Mouse (Mus musculus) midbrain, embryonic 13.5 days (tissue): ENCODE measurements at regions not wholly inside any gene's neighbourhood (a gene's known extent, or its start where the extent isn't known, plus 50 kb on each side); places are given as distances from the start of the nearest gene placed in this dataset.

Experiments
- ATAC-seq: fragments of 200-750 bp; cut with Nextera tagmentation; 2 replicates; pipeline ENCODE4 v1.8.0; 2017; ENCODE audit warnings: mild to moderate bottlenecking, moderate TSS enrichment, moderate library complexity
- H3K27ac ChIP-seq: fragments of 300-500 bp; sonication (generic); 2 replicates; pipeline ENCODE4 v1.5.1; 2015; ENCODE audit warnings: inconsistent platforms, mild to moderate bottlenecking, moderate library complexity
- H3K27me3 ChIP-seq: fragments of 300-500 bp; sonication (generic); 2 replicates; pipeline ENCODE4 v1.6.1; 2015; ENCODE audit warnings: mild to moderate bottlenecking, inconsistent platforms
- H3K36me3 ChIP-seq: fragments of 300-500 bp; sonication (generic); 2 replicates; pipeline ENCODE4 v1.6.1; 2015; ENCODE audit warnings: mild to moderate bottlenecking, inconsistent platforms
- H3K4me1 ChIP-seq: fragments of 300-500 bp; sonication (generic); replicated peaks from 2 replicates; pipeline ENCODE4 v1.6.1; 2015; ENCODE audit warnings: inconsistent platforms
- H3K4me2 ChIP-seq: fragments of 300-500 bp; sonication (generic); replicated peaks from 2 replicates; pipeline ENCODE4 v1.6.1; 2015; ENCODE audit warnings: moderate library complexity, mild to moderate bottlenecking, inconsistent platforms
- H3K4me3 ChIP-seq: fragments of 300-500 bp; sonication (generic); replicated peaks from 2 replicates; pipeline ENCODE4 v1.5.1; 2015; ENCODE audit warnings: mild to moderate bottlenecking, inconsistent platforms
- H3K9ac ChIP-seq: fragments of 300-500 bp; sonication (generic); replicated peaks from 2 replicates; pipeline ENCODE4 v1.6.1; 2015; ENCODE audit warnings: mild to moderate bottlenecking, inconsistent platforms
- H3K9me3 ChIP-seq: fragments of 300-500 bp; sonication (generic); 2 replicates; pipeline ENCODE4 v1.6.1; 2016; ENCODE audit warnings: mild to moderate bottlenecking, inconsistent platforms
- WGBS: fragments of 180-500 bp; shearing (Covaris S2); methylation state at CpG from one replicate; pipeline ENCODE4 v1.1.7; 2015; 5-methylcytosine and 5-hydroxymethylcytosine counted together

DNA sequence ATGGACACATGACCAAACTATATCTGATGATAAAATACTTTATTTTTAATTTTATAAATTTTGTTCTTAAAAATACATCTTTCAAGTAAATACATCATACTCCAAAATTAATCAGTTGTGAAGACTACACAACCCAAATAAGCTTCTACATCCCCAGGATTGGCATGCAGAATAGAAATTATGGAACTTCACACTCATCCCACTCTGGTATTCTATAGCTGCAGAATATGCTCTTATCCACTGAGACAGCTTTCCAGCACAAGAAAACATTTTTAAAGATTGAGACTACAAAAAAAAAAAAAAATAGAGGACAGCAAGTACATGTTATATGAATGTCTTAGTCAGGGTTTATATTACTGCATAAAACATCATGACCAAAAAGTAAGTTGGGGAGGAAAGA, 94.4 kb downstream of the Gm11232 start:
- Histone ChIP-seq H3K4me3 (no peak overlapping the region), H3K9ac (no peak overlapping the region), H3K27me3 (no peaks in the 10 kb centered on the region), H3K9me3 (no peaks in the 10 kb centered on the region), H3K36me3 (no peaks in the 10 kb centered on the region), H3K4me2 (no peak overlapping the region), H3K4me1 (no peaks in the 10 kb centered on the region), H3K27ac (no peak overlapping the region)
- no peak for ATAC-seq

DNA sequence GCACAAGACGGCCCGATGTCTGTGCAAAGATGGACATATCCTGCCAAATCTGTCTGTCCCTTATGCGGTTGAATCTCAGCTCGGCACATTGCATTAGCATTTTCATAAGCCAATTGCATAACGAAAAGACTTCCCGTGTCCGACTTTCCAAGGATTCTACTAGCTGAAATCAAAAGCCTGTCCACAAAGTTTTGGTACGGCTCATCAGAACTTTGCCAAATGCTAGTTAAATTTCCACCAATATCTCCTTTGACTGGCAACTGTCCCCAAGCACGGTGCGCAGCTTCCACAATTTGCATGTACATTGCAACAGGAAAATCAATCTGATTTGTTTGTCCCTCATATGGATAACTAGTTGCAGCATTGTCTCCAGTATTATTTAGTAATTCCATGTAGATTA, 117.2 kb downstream of the Gm11232 start:
- H3K4me3 ChIP-seq, result no peak overlapping the region
- WGBS, result 94% methylated on average over 10 of the region's 10 CpGs
- no peak overlapping the region for H3K9ac ChIP-seq
- no peaks in the 10 kb centered on the region for H3K36me3 ChIP-seq
- ATAC-seq, result no peak
- H3K9me3 ChIP-seq, result peaks cover 5% of the 10 kb centered on the region; the same call in 1 of the 2 replicates
- no peaks in the 10 kb centered on the region for H3K4me1 ChIP-seq
- no peaks in the 10 kb centered on the region for H3K27me3 ChIP-seq
- no peak overlapping the region for H3K4me2 ChIP-seq
- H3K27ac ChIP-seq, result no peak overlapping the region

DNA sequence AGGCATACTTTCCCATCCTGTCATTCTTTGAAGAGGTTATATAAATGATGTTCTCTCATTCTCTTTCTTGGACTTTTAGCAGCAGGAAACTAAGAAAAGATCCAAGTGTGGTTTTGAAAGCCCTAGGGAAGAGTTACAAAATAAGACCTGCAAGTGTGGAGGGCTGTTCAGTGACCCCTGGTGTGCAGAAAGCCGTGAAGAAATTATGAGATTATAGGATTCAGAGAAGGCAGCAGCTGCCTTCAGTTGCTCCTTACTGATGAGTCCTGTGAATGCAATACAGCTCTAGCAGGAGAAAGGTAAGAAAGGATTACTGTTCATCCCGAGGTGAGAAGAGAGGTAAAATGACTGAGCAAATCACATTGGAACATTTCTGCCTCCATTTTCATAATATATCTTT, 130.7 kb downstream of the Gm11232 start:
- Histone ChIP-seq H3K9me3 (no peaks in the 10 kb centered on the region), H3K4me2 (no peak overlapping the region), H3K36me3 (no peaks in the 10 kb centered on the region), H3K4me3 (no peak overlapping the region), H3K9ac (no peak overlapping the region), H3K4me1 (0 out of 2 replicates have a peak, but pooled peaks cover 2% of the 10 kb centered on the region), H3K27ac (no peak overlapping the region), H3K27me3 (no peaks in the 10 kb centered on the region)
- no peak for ATAC-seq
- 29% methylated on average over 2 of the region's 2 CpGs for WGBS

GRCm38 (mm10) chr4:71626626-71627025, 131.1 kb downstream of the Gm11232 start:
- Histone ChIP-seq H3K27ac (no peak overlapping the region), H3K4me1 (0 out of 2 replicates have a peak, but pooled peaks cover 2% of the 10 kb centered on the region), H3K4me2 (no peak overlapping the region), H3K9me3 (no peaks in the 10 kb centered on the region), H3K9ac (no peak overlapping the region), H3K36me3 (no peaks in the 10 kb centered on the region), H3K4me3 (no peak overlapping the region), H3K27me3 (no peaks in the 10 kb centered on the region)
- 33% methylated on average over 1 of the region's 1 CpGs for WGBS
- ATAC-seq, result no peak

GRCm38 (mm10) chr4:71624771-71625170, 133.0 kb downstream of the Gm11232 start:
- no peak for ATAC-seq
- no peak overlapping the region for H3K9ac ChIP-seq
- 92% methylated on average over 2 of the region's 2 CpGs for WGBS
- no peaks in the 10 kb centered on the region for H3K27me3 ChIP-seq
- H3K27ac ChIP-seq, result no peak overlapping the region
- 0 out of 2 replicates have a peak, but pooled peaks cover 2% of the 10 kb centered on the region for H3K4me1 ChIP-seq
- H3K4me3 ChIP-seq, result no peak overlapping the region
- H3K36me3 ChIP-seq, result no peaks in the 10 kb centered on the region
- no peak overlapping the region for H3K4me2 ChIP-seq
- H3K9me3 ChIP-seq, result no peaks in the 10 kb centered on the region

DNA sequence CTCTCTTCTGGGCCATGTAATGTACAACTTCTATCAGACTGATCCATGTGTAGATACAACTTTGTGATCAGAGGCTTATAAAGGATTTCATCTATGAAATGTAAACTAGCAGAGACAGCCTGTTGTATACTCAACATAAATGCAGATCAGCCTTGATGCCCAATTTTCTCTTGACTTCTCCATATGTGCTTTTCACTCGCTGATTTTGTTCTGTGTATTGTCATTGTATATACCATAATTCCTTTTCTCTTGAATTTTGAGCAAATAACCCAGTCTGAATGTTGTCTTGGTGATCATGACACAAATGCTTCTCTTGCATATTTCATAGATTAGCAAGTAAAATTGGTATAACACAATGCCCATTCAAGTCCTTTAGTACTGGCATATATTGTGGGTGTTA, 144.0 kb downstream of the Gm11232 start:
- no peaks in the 10 kb centered on the region for H3K27me3 ChIP-seq
- 84% methylated on average over 1 of the region's 1 CpGs for WGBS
- H3K4me2 ChIP-seq, result no peak overlapping the region
- H3K9me3 ChIP-seq, result 0 out of 2 replicates have a peak, but pooled peaks cover 3% of the 10 kb centered on the region
- H3K4me3 ChIP-seq, result no peak overlapping the region
- H3K27ac ChIP-seq, result no peak overlapping the region
- H3K4me1 ChIP-seq, result no peaks in the 10 kb centered on the region
- no peak for ATAC-seq
- H3K36me3 ChIP-seq, result no peaks in the 10 kb centered on the region
- H3K9ac ChIP-seq, result no peak overlapping the region

DNA sequence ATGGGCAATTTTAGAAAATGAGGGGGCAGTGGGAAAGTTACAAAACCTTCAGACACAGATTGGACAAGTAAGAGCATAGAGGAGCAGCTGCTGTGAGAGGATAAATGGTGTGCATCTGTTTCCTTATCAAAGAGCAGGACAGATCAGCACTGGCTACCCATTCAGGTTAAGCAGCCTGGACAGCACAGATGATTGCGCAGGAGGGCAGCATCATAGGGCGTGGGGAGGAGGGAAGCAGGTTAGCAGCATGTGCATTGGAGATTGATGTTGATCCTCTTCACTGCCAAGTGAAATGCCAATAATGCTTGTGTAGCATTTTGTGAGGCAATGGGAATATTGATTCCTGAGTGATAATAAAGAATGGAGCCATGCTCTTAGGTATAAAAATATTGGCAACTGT, 171.9 kb downstream of the Gm11232 start:
- no peak overlapping the region for H3K4me3 ChIP-seq
- no peaks in the 10 kb centered on the region for H3K36me3 ChIP-seq
- 0 out of 2 replicates have a peak, but pooled peaks have one; percentile 50 for ATAC-seq
- H3K9ac ChIP-seq, result no peak overlapping the region
- H3K4me1 ChIP-seq, result no peaks in the 10 kb centered on the region
- 79% methylated on average over 2 of the region's 2 CpGs for WGBS
- H3K9me3 ChIP-seq, result no peaks in the 10 kb centered on the region
- no peak overlapping the region for H3K27ac ChIP-seq
- no peak overlapping the region for H3K4me2 ChIP-seq
- H3K27me3 ChIP-seq, result no peaks in the 10 kb centered on the region

DNA sequence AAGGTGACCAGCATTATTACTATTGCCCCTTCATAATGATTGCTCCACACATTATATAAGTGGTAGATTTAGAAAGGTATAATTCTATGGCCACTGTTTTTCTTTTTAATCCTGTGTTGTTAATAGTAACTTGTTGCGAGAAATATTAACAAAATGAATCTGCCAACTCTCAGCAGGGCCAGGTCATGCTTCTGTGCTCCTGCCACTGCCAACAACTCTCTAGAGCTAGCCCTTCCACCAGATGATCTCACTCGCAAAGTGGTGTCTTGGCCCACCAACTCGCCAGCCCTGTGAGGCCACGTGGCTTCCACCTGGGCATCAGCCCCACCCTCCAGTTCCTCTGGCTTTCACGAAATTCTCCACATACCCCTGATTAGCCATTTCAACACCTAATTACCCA, 197.1 kb downstream of the Gm11232 start:
- H3K9ac ChIP-seq, result no peak overlapping the region
- H3K9me3 ChIP-seq, result no peaks in the 10 kb centered on the region
- H3K27ac ChIP-seq, result no peak overlapping the region
- no peak overlapping the region for H3K4me3 ChIP-seq
- no peaks in the 10 kb centered on the region for H3K27me3 ChIP-seq
- no peaks in the 10 kb centered on the region for H3K4me1 ChIP-seq
- no peak for ATAC-seq
- 88% methylated on average over 5 of the region's 5 CpGs for WGBS
- no peaks in the 10 kb centered on the region for H3K36me3 ChIP-seq
- H3K4me2 ChIP-seq, result no peak overlapping the region

DNA sequence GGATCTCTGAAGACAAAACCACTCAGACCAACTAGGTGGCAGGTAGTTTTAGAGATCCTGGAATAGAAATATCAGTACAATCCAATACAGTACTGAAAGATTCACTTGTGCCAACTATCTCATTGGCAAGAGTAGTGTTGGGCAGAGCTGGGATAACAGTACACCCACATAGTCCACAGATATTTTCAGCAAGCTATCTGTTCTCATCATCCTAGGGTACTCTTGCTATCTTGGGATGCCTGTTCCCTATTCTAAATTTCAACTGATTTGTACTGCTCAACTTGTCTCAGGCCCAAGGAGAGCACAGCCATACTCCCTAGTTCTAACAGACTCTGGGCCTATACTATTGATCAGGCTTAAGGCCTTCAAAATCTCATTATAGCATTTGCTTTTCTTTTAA, 218.6 kb downstream of the Gm11232 start:
- H3K4me3 ChIP-seq, result no peak overlapping the region
- no peak overlapping the region for H3K4me2 ChIP-seq
- ATAC-seq, result no peak
- H3K27me3 ChIP-seq, result no peaks in the 10 kb centered on the region
- H3K36me3 ChIP-seq, result no peaks in the 10 kb centered on the region
- H3K4me1 ChIP-seq, result no peaks in the 10 kb centered on the region
- H3K9ac ChIP-seq, result no peak overlapping the region
- H3K9me3 ChIP-seq, result no peaks in the 10 kb centered on the region
- H3K27ac ChIP-seq, result no peak overlapping the region

DNA sequence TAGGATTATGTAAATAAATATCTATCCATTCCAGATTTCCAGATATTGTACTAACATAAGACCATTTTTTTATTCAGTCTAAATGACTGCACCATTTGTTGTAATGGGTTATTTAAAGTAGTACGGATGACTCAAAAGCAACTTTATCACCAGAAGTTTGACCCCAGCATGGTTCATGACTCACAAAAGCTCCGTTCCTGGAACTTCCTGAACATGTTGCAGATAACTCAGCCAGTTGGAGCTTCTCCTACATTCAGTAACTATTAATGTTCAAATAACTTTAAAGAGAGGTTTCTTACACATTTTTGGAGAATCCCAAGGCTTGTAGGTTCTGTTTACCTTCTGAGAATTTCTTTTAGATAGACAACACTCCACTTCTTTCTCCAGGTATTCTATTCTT, 219.8 kb downstream of the Gm11232 start:
- WGBS, result 85% methylated on average over 2 of the region's 2 CpGs
- Histone ChIP-seq H3K4me2 (no peak overlapping the region), H3K27me3 (no peaks in the 10 kb centered on the region), H3K4me3 (no peak overlapping the region), H3K27ac (no peak overlapping the region), H3K36me3 (no peaks in the 10 kb centered on the region), H3K9me3 (no peaks in the 10 kb centered on the region), H3K4me1 (no peaks in the 10 kb centered on the region), H3K9ac (no peak overlapping the region)
- no peak for ATAC-seq

DNA sequence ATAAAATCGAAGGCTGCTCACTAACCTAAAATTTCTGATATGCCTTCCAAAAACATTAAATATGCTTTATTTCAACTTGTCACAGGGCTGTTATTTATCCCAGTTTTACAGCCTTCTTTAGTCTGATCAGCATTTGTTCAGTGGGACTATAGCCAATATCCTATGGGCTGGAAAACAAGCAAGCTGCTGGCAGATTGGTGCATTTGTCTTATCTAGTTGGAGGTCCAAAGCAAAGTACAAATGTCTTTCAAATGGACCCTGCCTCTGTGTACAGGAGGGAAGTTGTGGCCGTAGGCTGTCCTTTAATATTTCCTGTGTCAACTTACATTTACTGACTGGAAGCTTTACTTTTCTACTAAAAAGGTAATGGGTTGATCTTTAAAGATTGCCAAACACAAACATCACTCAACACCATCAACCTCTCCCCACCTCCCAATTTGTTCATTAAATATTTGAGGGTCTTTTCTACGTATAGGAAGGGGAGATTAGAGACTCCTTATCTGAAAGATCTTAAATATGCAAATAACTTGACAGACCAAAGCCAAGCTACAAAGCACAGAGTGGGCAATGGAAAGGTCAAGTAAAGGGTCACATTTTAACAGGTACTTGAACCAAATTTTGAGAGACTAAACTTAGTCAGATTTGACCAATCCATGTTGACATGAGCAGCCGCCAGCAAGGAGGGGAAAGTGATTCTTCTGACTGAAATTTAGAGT, 233.4 kb downstream of the Gm11232 start:
- Histone ChIP-seq H3K36me3 (no peaks in the 10 kb centered on the region), H3K27me3 (0 out of 2 replicates have a peak, but pooled peaks cover 4% of the 10 kb centered on the region), H3K9me3 (no peaks in the 10 kb centered on the region), H3K9ac (no peak overlapping the region), H3K4me3 (no peak overlapping the region), H3K27ac (no peak overlapping the region), H3K4me2 (no peak overlapping the region), H3K4me1 (no peaks in the 10 kb centered on the region)
- 71% methylated on average over 4 of the region's 4 CpGs for whole genome bisulfite sequencing
- no peak for ATAC-seq

- H3K27me3 ChIP-seq, result 0 out of 2 replicates have a peak, but pooled peaks cover 4% of the 10 kb centered on the region
- peak; percentile 53; the same call in 1 of the 2 replicates for ATAC-seq
- H3K36me3 ChIP-seq, result no peaks in the 10 kb centered on the region
These were observed 237.0 kb downstream of the Gm11232 start for GRCm38 (mm10) chr4:71520751-71521150.

DNA sequence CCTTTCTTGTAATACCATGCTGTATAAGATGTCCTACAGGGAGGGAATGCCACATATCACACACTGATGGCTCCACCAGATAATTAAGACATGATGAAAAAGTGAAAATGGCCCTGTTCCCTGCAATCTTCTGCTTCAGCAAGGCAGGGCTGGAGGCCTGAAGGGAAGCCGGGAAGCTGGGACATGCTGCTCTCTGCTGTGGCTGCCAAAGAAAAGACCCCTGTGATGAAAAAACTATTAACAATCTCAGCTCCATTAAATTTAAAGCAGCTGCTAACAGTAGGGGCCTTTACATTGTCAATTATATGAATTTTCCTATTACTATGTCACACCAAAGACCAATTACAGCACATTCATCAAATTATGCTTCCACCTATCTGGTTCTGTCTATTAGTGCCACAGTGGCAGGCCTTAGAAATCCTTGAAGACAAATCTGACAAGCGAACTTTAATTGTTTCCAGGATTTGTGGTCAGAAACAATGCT, 239.8 kb downstream of the Gm11232 start:
- Histone ChIP-seq H3K9me3 (no peaks in the 10 kb centered on the region), H3K27me3 (no peaks in the 10 kb centered on the region), H3K4me1 (no peaks in the 10 kb centered on the region), H3K9ac (no peak overlapping the region), H3K4me2 (no peak overlapping the region), H3K27ac (no peak overlapping the region), H3K4me3 (no peak overlapping the region), H3K36me3 (no peaks in the 10 kb centered on the region)
- WGBS, result 45% methylated on average over 2 of the region's 2 CpGs
- ATAC-seq, result peak; percentile 65

More at GRCm38 (mm10) chr4:71520751-71521150, 237.0 kb downstream of the Gm11232 start:
- Histone ChIP-seq H3K4me3 (no peak overlapping the region), H3K4me2 (no peak overlapping the region), H3K4me1 (no peaks in the 10 kb centered on the region), H3K27ac (no peak overlapping the region), H3K9me3 (no peaks in the 10 kb centered on the region), H3K9ac (no peak overlapping the region)
